Mouse (Mus musculus) 3134 (cell line): ENCODE measurements around the gene Unc119b.
"Not testable (repeated sequence)": the region's sequence is repeated elsewhere in the genome, so short reads cannot be mapped to it uniquely, and the experiment has no call there.

Experiments
- DNase-seq: peaks from one replicate; pipeline ENCODE4 v3.0.0-alpha.2; 2011; ENCODE audit warnings: low spot score; ENCODE audit not compliant: insufficient read length; ENCODE audit errors: extremely low read depth

Gene Unc119b

DNA sequence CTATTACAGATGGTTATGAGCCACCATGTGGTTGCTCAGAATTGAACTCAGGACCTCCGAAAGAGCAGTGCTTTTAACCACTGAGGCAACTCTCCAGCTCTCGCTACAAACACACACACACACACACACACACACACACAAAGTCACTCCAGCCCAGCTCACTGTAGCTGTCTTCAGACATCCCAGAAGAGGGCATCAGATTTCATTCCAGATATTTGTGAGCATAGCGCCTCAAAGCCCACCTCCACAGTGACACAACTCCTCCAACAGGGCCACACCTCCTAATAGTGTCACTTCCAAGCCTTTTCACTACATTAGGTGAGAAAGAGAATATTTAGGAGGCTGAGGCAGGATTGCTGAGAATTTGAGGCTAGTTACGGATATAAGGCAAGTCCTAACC lies 4.3 kb upstream of the Unc119b start:
- no peak for DNase-seq

DNA sequence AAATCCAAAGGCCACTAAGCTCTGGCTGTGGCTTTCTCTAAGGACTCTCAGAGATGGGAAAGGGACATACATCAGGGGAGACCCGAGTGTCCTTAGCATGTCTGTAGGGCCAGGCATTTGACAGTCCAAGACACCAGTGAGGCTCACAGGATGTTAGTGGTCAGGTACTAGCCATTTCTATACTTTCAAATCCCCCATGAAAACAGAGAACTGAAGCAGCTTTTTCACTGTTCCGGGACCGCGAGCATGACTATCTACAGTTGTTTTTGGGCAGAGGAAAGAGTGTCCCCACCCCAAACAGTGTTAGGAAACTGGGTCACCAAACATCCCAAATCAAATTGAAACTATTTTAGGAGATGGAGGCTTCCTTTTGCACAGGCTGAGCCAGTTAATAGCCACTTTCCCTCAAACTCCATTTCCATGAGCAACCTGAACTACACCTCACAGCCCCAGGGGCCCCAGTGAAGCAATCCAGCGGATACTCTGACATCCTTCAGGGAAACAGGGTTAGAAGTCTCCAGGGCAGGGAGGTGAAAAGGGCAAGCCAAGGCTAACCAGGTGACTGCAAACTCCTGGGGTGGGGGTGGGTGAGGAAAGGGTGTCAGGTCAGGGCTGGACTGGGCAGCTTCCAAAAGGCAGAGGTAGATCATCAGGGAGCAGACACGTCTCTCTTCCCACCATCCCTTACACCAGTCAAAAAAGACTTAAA lies 1.3 kb downstream of the Unc119b start:
- no peak for DNase-seq

DNA sequence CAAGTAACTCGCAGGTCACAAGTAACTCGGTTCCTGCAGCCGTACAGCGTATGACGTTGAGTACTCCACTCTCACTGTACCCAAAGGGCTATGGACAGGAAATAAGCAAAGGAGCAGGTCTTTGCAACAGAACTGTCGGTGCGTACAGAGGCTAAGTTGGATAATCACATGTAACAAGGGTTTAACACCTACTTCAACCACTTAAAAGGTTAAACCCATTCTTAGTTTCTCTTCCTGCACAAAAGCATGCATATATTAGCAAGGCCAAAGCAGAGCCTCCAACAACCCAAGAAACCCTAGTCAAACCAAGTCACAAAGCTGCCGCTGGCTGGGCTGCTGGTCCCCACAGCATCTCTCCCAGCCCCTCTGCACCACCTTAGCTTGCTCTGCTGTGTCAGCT lies 2.3 kb downstream of the Unc119b start:
- no peak for DNase-seq

DNA sequence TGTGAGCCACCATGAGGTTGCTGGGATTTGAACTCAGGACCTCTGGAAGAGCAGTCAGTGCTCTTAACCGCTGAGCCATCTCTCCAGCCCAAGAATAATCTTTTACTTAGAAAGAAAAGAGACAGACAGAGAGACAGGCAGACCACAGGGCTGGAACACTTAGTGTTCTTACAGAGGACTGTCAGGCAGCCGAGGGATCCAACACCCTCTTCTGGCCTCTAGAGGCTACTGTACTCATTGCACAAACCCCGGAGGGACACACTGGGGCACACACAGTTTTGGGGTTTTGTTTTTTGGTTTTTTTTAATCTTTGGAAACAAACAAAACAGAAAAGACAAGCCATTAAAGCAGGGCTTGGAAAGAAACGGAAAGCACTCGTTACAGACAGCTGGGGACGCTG lies 5.4 kb downstream of the Unc119b start:
- no peak for DNase-seq

DNA sequence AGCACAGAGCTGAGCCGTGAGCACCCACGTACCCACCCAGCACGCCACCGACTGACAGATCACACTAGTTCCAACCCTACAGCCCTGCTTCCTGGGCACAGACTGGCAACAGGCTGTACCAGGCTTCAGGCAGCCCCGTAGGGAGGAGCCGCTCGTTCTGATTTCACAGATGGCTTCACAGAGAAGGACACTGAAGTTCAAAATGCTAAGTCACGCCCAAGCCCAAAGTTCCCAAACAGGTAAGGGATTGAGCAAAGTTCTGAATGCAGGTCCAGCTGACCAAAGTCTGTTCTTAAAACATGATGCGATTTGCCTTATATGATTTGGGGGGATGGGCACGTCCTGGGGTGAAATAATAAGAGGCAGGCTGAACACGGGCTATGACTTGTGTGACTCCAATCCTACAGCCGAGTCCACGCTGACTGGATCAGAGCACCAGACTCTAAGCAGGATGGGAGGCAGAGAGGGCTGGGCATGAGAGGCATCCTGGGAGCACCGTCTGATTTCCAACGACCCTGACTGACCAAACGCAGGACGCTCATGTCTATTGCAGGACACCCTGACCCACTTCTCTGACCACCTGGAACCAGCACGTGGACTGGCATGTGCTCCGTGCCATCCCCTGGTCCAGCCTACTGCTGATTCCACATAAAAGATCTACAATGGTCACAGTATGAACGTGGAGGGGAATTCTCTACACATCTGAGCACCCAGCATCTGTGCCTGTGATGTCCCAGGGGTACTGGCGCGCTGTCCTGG lies 7.2 kb downstream of the Unc119b start:
- no peak for DNase-seq

DNA sequence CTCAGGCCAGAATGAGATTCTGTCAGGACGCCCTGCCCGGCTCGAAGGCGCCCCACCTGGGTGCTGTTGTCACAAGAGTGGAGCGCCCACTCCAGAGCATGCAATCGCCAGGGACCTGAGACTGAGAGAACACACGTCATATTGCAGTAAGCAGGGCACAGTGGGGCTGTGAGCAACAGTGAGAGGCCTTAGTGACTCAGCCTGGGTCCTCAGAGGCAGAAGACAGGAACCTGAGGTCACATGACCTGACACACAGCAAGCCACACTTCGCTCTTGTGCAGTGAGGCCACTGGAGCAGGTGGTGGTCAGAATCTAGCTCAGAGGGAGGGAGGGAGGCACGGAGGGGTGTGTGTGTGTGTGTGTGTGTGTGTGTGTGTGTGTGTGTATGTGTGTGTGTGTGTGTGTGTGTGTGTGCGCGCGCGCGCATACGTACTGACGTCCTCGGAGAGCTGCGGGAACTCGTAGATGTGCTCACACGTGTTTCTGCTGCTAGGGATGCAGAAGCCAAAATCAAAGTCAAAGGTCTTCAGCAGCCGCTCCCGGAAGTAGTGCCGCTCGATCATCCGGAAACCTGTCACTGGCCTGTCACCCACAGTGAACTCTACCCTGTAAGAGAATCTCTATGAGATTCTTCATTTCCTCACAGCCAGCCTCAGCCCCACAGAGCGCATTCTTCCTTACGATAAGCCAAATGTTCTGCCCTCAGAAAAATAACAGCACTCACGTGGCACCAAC lies 8.0 kb downstream of the Unc119b start:
- peak; percentile 34 for DNase-seq

DNA sequence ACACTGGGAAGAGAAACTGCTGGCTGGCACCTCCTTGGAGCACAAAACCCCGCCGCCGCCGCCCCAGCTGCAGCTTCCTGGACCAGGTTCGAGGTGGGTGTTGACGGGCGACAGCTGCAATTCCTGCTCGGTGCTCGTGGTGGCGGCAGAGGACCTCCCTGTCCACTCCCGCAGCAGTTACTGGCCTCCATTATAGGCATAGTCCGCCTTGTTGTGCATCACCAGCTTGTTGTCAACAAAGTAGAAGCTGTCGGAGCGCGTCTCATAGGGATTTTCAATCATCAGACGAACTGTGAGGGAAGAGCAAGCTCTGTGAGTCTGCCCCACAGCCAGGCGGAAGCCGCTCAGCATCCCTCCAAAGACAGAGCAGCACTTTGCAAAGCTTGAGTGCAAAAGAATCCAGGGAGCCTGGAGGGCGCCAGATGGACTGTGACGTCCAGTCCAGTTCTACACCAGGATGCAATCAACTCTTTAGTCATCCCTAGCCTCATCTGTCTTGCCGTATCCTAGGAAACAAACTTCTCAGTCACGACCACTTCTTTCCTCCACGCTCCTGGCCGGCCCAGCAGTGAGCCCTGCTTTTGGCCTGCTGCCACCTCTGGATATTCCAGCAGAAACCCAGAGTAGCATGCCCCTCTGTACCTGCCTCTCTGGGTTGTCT lies 9.4 kb downstream of the Unc119b start:
- DNase-seq, result peak; percentile 67

DNA sequence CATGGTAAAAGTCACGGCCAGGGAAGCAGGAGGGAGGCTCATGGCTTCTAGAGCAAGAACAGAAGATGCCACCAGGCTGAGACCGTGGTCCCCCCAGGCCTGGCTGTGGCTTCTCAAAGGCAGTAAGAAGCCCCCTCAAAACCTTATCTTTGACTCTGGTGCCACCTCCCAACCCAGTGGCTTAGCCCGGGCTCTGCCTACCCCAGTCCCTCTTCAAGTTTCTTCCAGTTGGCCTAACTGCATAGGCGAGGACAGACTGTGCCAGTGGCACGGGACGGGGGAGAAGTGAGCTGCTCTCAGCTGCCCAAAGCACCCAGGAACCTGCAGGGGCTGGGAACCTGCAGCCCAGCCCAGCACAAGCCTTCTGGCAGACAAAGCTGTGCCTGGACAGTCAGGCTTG lies 10.1 kb downstream of the Unc119b start:
- no peak for DNase-seq

DNA sequence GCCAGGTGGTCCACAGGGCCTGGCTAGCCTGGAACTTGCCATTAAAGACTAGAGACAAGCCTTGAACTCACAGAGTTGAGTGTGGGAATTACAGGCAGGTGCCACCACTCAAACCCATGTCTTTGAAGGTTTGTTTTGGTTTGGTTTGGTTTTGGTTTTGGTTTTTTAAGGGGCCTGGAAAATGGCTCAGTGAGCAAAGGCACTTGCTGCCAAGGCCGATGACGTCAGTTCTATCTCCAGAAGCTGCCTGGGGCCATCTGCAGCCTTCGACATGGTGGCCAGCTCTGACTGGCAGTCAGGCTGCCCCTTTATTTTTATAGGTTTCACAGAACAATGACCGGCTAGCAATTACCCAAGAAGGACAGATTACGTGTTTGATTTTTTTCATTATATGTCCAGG lies 13.8 kb downstream of the Unc119b start:
- DNase-seq, result peak; percentile 52

DNA sequence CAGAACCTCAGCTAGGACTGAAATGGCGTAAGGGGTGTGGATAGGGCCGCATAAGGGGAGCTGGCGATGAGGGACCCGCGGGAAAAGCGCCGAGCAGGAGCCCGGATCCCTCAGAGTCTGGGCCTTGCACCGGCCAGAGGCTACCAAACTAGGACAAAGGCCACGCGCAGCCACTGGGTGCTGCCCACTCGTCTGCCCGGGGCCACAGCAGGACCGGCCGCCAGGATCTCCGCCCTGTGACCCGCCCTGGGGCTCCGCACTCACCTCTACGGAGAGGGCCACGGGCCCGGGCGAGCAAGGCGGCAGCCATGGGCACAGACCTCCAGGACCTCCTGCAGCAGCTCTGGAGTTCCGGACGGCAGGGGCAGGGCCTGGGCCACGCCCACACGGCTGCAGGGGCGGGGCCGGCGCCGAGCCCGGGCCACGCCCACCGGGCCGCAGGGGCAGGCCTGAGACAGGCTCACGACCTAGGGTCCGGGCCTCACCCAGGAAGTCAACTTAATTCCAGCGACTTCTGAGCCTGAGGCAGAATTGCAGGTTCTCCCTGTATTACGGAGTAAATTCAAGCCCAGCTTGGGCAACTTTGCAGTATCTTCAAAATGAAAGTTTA lies 15.7 kb downstream of the Unc119b start, which contains the start of gene Acads:
TSS of gene Acads (minus strand) at position 386 of the 610 bp plus-strand sequence.
- peak; percentile 94 for DNase-seq

DNA sequence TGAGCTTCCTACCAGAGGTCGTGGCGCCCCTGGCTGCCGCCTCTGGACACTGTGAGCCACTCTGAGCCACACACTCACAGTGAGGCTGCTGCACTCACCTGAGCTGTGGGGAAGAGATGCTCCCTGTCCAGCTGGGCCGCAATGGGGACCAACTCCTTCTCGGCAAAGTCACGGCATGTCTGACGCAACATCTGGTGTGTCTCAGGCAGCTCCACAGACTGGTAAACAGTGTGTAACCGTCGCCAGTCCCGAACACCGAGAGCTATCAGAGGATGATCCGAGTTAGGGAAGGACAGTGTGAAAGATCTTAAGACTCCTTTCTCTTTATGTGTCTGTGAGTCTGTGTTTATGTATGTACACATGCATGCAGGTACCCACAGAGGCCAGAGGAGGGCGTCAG lies 17.3 kb downstream of the Unc119b start:
- DNase-seq, result no peak

DNA sequence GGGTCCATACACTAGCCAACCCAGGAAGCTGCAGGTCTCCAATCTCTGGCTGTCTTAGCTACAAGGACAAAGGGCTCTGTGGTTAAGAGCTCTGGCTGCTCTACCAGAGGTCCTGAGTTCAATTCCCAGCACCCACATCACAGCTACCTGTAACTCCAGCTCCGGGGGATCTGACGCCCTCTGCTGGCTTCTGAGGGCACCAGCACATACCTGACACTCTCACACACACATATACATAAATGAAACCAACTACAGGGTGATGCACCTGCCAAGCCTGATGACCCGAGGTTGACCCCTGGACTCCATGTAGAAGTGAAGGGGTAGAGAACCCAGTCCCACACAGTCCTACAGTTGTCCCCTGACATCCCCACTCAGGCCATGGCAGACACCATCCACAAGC lies 18.3 kb downstream of the Unc119b start:
- DNase-seq, result no peak

DNA sequence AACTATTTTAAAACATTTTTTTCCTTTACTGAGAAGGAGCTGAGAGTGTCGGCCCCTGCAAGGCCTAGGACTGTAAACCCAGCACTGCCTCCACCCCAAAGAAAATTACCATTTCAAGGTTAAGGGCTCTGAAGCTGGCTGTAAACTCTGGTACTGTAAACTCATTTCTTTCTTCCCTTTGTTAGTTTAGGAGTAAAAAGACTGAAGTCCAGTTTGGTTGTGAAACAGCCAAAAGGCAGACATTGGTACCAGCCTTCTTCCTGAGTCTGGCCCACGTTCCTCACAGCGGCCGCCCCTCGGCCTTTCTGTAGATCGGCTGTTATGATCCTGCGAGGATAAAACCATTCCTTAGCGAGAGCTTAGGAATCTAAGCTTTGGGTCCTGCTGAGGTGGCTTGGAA lies 20.3 kb downstream of the Unc119b start:
- DNase-seq, result no peak

DNA sequence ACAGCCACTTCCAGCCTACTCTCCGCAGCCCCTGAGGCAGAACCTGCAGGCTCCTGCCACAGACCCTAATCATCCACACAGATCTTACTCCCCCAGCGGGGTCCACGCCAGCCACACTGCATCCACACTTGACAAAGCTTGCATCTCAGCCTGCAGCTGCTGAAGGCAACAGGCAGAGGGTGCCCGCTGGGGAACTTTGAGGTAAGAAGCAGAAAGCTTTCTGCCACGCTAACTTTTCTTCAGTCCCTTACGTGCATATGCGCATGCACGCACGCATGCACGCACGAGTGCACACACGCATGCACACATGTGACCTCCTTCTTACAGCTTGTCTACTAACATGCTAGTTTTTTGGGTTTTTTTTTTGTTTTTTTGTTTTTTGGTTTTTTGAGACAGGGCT lies 21.5 kb downstream of the Unc119b start:
- DNase-seq, result no peak

DNA sequence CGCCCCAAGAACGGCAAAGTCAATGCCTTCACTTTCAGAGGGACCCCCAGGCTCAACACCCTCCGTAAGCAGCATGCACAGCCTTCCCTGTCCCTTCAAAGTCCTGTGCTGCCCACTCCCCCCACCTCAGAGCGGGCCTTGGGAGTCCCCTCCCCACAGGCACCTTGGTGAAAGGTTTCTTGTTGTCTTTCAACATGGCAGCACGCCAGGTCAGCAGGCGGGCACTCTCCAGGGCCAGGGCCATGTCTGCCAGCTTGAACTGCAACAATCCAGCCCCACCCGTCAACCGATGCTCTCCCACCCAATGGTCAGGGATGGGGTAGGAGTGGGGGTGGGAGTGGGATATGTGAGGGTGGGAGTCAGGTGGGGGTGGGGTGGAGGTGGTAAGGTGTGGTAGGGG lies 23.6 kb downstream of the Unc119b start:
- DNase-seq, result no peak

DNA sequence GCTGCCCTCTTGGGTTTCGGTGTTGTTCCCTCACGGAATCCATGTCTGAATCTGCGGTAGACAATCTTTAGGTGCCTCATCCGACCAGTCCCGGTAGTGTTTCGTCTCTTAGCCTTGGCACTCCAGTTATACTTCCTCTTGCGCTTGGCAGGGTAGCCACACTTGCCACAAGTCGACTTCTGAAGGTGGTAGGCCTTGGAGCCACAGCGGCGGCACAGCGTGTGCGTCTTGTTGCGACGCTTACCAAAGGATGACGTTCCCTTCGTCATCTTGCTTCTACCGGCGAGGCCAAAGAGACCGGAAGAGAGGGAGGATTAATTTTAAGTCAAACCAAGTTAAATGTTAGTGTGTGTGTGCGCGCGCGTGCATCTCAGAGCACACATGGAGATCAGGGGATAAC lies 31.5 kb downstream of the Unc119b start:
- DNase-seq, result not testable (repeated sequence)

DNA sequence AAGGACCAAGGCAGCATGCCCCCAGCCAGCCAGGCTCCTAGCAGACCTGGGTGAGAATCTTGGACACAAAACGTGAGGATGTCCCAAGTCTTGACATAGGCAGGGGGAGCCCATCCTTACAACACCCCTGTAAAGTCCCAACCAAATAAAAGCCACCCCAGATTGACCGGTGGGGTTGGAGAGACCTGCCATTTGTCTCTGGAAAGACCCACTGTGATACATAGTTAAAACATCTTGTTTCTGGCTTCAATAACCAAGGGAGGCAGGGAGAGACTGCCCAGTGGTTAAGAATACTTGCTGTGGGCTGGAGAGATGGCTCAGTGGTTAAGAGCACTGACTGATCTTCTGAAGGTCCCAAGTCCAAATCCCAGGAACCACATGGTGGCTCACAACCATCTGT lies 32.5 kb downstream of the Unc119b start:
- DNase-seq, result no peak

DNA sequence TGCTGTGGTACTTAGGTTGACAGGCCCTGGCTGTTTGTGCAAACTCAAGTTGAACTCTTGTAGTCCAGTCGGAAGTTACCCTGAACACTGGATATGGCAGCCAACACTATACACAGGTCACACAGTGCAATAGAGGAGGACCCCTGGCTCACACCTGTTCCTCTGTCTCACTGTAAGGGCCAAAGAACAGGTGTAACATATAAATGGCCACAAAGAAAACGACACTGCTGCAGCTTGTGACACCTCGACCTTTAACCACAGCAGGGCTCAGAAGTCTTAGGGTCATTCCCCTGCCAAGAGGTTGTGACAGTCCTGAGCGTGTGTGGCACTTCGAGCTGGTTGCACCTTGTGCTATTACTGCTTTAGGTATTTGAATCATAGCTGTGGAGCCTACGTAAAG lies 34.3 kb downstream of the Unc119b start:
- no peak for DNase-seq

DNA sequence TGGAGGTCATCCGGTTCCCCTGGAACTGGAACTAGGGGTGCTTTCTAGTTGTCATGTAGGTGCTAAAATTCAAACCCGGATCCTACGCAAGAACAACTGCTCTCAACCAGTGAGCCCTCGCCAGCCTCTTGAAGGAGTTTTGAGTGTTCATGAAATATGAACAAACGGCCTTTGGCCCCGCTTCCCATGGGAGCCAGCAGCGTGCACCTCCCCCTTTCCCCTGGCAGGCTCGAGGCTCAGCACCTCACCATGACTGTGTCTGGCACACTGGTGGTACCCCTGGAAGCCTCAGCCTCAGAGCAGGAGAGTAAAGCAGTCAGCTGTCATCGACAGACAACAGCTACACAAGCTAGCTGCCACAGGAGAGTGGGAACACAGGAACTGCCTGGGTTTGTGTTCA lies 34.8 kb downstream of the Unc119b start:
- no peak for DNase-seq

DNA sequence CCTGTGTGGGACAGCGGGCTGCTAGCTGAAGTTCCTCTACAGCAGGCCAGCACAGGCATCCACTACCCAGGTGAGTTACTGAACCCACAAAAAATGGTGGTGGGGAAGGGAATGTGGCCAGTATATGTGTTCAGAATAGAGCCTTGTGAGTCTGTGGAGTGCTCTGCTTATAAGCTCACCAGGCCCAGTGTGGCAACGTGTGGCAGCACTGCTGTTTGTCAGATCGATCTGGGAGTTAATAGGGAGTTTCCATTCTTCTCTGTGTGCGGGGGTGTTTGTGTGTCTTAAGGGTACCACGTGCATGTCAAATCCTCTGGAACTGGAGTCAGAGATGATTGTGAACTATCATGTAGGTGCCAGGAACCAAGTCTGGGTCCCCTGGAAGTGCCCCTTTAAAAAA lies 35.2 kb downstream of the Unc119b start:
- no peak for DNase-seq

DNA sequence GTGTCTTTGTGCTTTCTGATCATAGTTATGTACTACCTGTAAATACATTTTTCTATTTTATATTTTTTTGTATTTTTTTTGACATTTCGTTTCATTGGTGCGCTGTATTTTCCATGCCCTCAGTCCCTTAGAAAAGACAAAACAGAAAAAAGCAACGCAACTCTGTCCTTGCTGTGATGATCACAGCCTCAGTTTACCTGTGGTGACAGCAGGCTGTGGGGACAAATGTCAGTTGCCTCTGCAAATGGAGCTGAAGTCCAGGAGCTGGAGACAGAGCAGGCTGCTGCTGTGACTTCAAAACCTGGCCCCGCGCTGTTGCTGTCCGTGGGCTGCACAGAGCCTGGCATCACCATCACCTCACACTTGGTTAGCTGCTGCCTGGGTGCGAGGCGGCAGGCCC lies 36.6 kb downstream of the Unc119b start, which contains the start of gene Gm10401:
TSS of gene Gm10401 (minus strand) at position 101 of the 400 bp plus-strand sequence.
- no peak for DNase-seq
